ENCODE assay signal across 8 mouse cellular contexts in the genomic region with DNA sequence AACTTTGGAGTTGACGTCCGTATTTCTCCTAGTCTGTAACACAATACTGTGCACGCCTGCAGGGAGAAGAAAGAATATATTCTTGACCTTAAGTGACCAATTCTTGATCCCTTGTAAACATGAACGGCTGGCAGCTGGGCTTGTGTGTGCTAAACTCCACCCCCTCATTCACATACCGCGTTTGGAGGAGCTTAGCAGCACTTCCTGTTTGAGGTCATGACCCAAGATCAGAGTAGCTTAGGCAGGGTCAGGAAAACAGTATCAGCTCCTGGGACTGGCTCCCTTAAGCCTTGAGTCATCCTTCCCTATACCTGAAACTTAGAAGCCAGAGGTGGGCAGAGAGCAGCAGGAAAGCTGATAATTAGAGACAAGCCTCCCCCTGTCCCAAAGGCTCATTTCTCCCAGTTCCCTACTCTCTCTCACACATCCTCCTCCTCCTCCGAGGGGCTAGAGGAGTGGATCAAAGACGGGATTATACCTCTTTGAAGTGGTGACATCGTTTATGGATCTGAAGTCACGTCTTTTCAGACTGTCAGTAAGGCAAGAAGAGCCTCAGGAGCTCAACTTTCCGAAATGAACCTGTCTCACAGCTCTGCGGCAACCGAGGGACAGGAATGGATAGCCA.
A peak's percentile ranks its signal among the peaks of the same experiment; 100 is the strongest.
DNase-seq lines count a peak whose midpoint lies in the region; TF ChIP-seq lines count a peak whose summit lies in the region.

No protein-coding gene starts in this region.

- no peak for TF ChIP-seq CTCF in kidney, adult 2 months (conservative IDR thresholded peaks at IDR 0.05; ENCODE audit: insufficient read depth, insufficient read length, low read depth, low read length)

- 30% methylated on average over 13 of the region's 13 CpGs for WGBS in kidney, adult 2 months

- H3K4me1 ChIP-seq in kidney, adult 2 months (ENCODE audit: control insufficient read depth, insufficient read depth, low read length), result no peaks in the 10 kb centered on the region; the same call in 1 of the 2 replicates

- H3K36me3 ChIP-seq in kidney, adult 2 months (ENCODE audit: control insufficient read depth, insufficient read depth, low read length), result no peaks in the 10 kb centered on the region

- DNase-seq in 3T3-L1 (ENCODE audit: low read depth, low spot score) (peak; percentile 14), MEL-GATA-1-ER (ENCODE audit: extremely low read depth, low read depth) (peak; percentile 14)
- DNase-seq in gastrocnemius, postnatal 14 days, result peak; percentile 42
- peak; percentile 70 for DNase-seq in kidney, adult 2 months
- DNase-seq in lung, postnatal 10 days, result peak; percentile 62
- DNase-seq in skeletal muscle tissue, adult 2 months (ENCODE audit: low read depth, low spot score), result peak; percentile 81
- no peak for DNase-seq in layer of hippocampus, adult 9-11 months
- no peak for DNase-seq in layer of hippocampus, postnatal 25 days (ENCODE audit: extremely low spot score in 1 of 2, low spot score in 1 of 2)

- intact Hi-C loops in gastrocnemius, postnatal 14 days (cut with DNase I; ENCODE audit: low total_unique reads), result no loop called here

- no peak overlapping the region for H3K4me3 ChIP-seq in kidney, adult 2 months (ENCODE audit: insufficient read depth, low read depth, low read length)

- H3K27ac ChIP-seq in kidney, adult 2 months (ENCODE audit: insufficient read depth, low read depth, low read length), result no peak overlapping the region

- H3K27me3 ChIP-seq in kidney, adult 2 months (replicated peaks; ENCODE audit: control insufficient read depth, insufficient read depth, low read length), result no peaks in the 10 kb centered on the region

- TF ChIP-seq POLR2A in kidney, adult 2 months (IDR thresholded peaks at IDR 0.05; ENCODE audit: low read depth, low read length), result no peak

Comparison
In these comparisons a context has a peak if more than half of its experiments do, and no peak if none do; other contexts are left out.
1. DNase-seq: peak in 3T3-L1 (single experiment), MEL-GATA-1-ER (single experiment), gastrocnemius, postnatal 14 days (single experiment), kidney, adult 2 months (single experiment), lung, postnatal 10 days (single experiment) and skeletal muscle tissue, adult 2 months (single experiment); none in layer of hippocampus, adult 9-11 months (single experiment) and layer of hippocampus, postnatal 25 days (0 of 2).